Mouse (Mus musculus) liver, embryonic 13.5 days (tissue): ENCODE data around the gene Pask. TPM values are rescaled to one million over a fixed set of nuclear protein-coding genes. Genes with fewer than 3 reads are reported as not detected.
A peak's percentile ranks its signal among the peaks of the same experiment; 100 is the strongest.

Source experiments
- ATAC-seq: fragments of 200-750 bp; cut with Nextera tagmentation; 2 replicates; pipeline ENCODE4 v1.8.0; 2017; ENCODE audit warnings: low read depth, mild to moderate bottlenecking, moderate number of reproducible peaks, moderate library complexity
- DNase-seq: peaks from one replicate; pipeline ENCODE4 v3.0.0; 2022
- H3K27ac ChIP-seq: fragments of 300-500 bp; sonication (generic); 2 replicates; pipeline ENCODE4 v1.5.1; 2015; ENCODE audit warnings: moderate library complexity, mild to moderate bottlenecking, inconsistent platforms
- H3K27me3 ChIP-seq: fragments of 300-500 bp; sonication (generic); 2 replicates; pipeline ENCODE4 v1.6.1; 2015; ENCODE audit warnings: mild to moderate bottlenecking, inconsistent platforms
- H3K36me3 ChIP-seq: fragments of 300-500 bp; sonication (generic); 2 replicates; pipeline ENCODE4 v1.6.1; 2015; ENCODE audit warnings: mild to moderate bottlenecking, inconsistent platforms
- H3K4me1 ChIP-seq: fragments of 300-500 bp; sonication (generic); replicated peaks from 2 replicates; pipeline ENCODE4 v1.6.1; 2015; ENCODE audit warnings: inconsistent platforms
- H3K4me2 ChIP-seq: fragments of 300-500 bp; sonication (generic); 2 replicates; pipeline ENCODE4 v1.6.1; 2015; ENCODE audit warnings: inconsistent platforms, mild to moderate bottlenecking, moderate library complexity
- H3K4me3 ChIP-seq: fragments of 300-500 bp; sonication (generic); replicated peaks from 2 replicates; pipeline ENCODE4 v1.5.1; 2015; ENCODE audit warnings: mild to moderate bottlenecking, inconsistent platforms
- H3K9ac ChIP-seq: fragments of 300-500 bp; sonication (generic); 2 replicates; pipeline ENCODE4 v1.6.1; 2015; ENCODE audit warnings: mild to moderate bottlenecking, inconsistent platforms
- H3K9me3 ChIP-seq: fragments of 300-500 bp; sonication (generic); replicated peaks from 2 replicates; pipeline ENCODE4 v1.6.1; 2016; ENCODE audit warnings: inconsistent platforms
- WGBS: fragments of 180-500 bp; shearing (Covaris S2); methylation state at CpG from one replicate; pipeline ENCODE4 v1.1.7; 2015; ENCODE audit not compliant: insufficient replicate concordance; 5-methylcytosine and 5-hydroxymethylcytosine counted together
- polyA plus RNA-seq: library from polyadenylated mRNA; unstranded; fragments of >200 nt; fragmentation: Nextera tagmentation; extraction: Ambion mirVana; gene quantifications from 2 replicates; pipeline ENCODE4 v1.2.1, GENCODE M21; 2015

Pask gene
- polyA plus RNA-seq: 6.2 and 6.6 TPM in 2 replicates

- peak; percentile 93 for DNase-seq
- H3K27ac ChIP-seq: peak within 1 kb of the TSS; percentile 87
- under 1% methylated on average over 63 of the region's 63 CpGs for WGBS
- no peaks in the 10 kb centered on the region for H3K9me3 ChIP-seq
- peaks cover 38% of the 10 kb centered on the region for H3K4me1 ChIP-seq
- H3K36me3 ChIP-seq: peaks cover 26% of the 10 kb centered on the region
- H3K9ac ChIP-seq: peak within 1 kb of the TSS; percentile 92
- H3K4me3 ChIP-seq: peak within 1 kb of the TSS; percentile 97
- H3K4me2 ChIP-seq: peak within 1 kb of the TSS; percentile 90
- peak; percentile 90 for ATAC-seq
- H3K27me3 ChIP-seq: no peaks in the 10 kb centered on the region
Observed at GRCm38 (mm10) chr1:93342648-93343503, at the start of gene Pask, which contains the start of gene Ppp1r7. TSS of gene Pask (minus strand) at chr1:93343482. TSS of gene Ppp1r7 (plus strand) at chr1:93342854.

GRCm38 (mm10) chr1:93388906-93389305 is 45.6 kb upstream of the Pask start:
- H3K27ac ChIP-seq: no peak overlapping the region
- H3K4me2 ChIP-seq: no peak overlapping the region
- ATAC-seq (no peak), DNase-seq (no peak)
- no peaks in the 10 kb centered on the region for H3K36me3 ChIP-seq
- H3K4me3 ChIP-seq: no peak overlapping the region
- WGBS: 82% methylated on average over 2 of the region's 2 CpGs
- H3K4me1 ChIP-seq: no peaks in the 10 kb centered on the region
- no peaks in the 10 kb centered on the region for H3K9me3 ChIP-seq
- H3K9ac ChIP-seq: no peak overlapping the region
- no peaks in the 10 kb centered on the region for H3K27me3 ChIP-seq

- Histone ChIP-seq H3K4me1 (no peaks in the 10 kb centered on the region), H3K27ac (no peak overlapping the region), H3K27me3 (no peaks in the 10 kb centered on the region), H3K9ac (no peak overlapping the region), H3K4me3 (no peak overlapping the region), H3K4me2 (no peak overlapping the region), H3K9me3 (no peaks in the 10 kb centered on the region), H3K36me3 (no peaks in the 10 kb centered on the region)
- ATAC-seq (no peak), DNase-seq (no peak)
- 38% methylated on average over 2 of the region's 2 CpGs for WGBS
Observed at GRCm38 (mm10) chr1:93387198-93387597, 43.9 kb upstream of the Pask start.

GRCm38 (mm10) chr1:93379117-93379516 is 35.8 kb upstream of the Pask start:
- H3K4me2 ChIP-seq: no peak overlapping the region
- H3K9me3 ChIP-seq: no peaks in the 10 kb centered on the region
- peaks cover 11% of the 10 kb centered on the region; the same call in 1 of the 2 replicates for H3K4me1 ChIP-seq
- H3K27ac ChIP-seq: no peak overlapping the region
- no peaks in the 10 kb centered on the region for H3K27me3 ChIP-seq
- no peaks in the 10 kb centered on the region for H3K36me3 ChIP-seq
- ATAC-seq (no peak), DNase-seq (no peak)
- WGBS: 61% methylated on average over 5 of the region's 5 CpGs
- H3K9ac ChIP-seq: no peak overlapping the region
- H3K4me3 ChIP-seq: no peak overlapping the region

GRCm38 (mm10) chr1:93377307-93377706 is 34.0 kb upstream of the Pask start:
- 0 out of 2 replicates have a peak, but pooled peaks have one; percentile 15 for ATAC-seq
- Histone ChIP-seq H3K9ac (no peak overlapping the region), H3K36me3 (no peaks in the 10 kb centered on the region), H3K27me3 (no peaks in the 10 kb centered on the region), H3K27ac (no peak overlapping the region), H3K4me1 (peaks cover 11% of the 10 kb centered on the region; the same call in 1 of the 2 replicates), H3K4me3 (no peak overlapping the region), H3K9me3 (no peaks in the 10 kb centered on the region), H3K4me2 (no peak overlapping the region)
- 14% methylated on average over 5 of the region's 5 CpGs for WGBS
- no peak for DNase-seq

- no peak within 1 kb of the TSS for H3K9ac ChIP-seq
- no peaks in the 10 kb centered on the region for H3K9me3 ChIP-seq
- H3K27me3 ChIP-seq: no peaks in the 10 kb centered on the region
- peaks cover 11% of the 10 kb centered on the region; the same call in 1 of the 2 replicates for H3K4me1 ChIP-seq
- DNase-seq (no peak), ATAC-seq (0 out of 2 replicates have a peak, but pooled peaks have one; percentile 10)
- H3K27ac ChIP-seq: no peak within 1 kb of the TSS
- no peak within 1 kb of the TSS for H3K4me3 ChIP-seq
- H3K4me2 ChIP-seq: no peak within 1 kb of the TSS
- 65% methylated on average over 4 of the region's 4 CpGs for WGBS
- H3K36me3 ChIP-seq: no peaks in the 10 kb centered on the region
Observed at GRCm38 (mm10) chr1:93373665-93374064, 30.4 kb upstream of the Pask start, which contains the start of gene Ano7. TSS of gene Ano7 (plus strand) at chr1:93373930.

- no peak overlapping the region for H3K27ac ChIP-seq
- peaks cover 59% of the 10 kb centered on the region for H3K36me3 ChIP-seq
- H3K4me2 ChIP-seq: no peak overlapping the region
- H3K27me3 ChIP-seq: no peaks in the 10 kb centered on the region
- ATAC-seq: no peak
- H3K9ac ChIP-seq: no peak overlapping the region
- no peaks in the 10 kb centered on the region for H3K9me3 ChIP-seq
- no peak for DNase-seq
- 0 out of 2 replicates have a peak, but pooled peaks cover 4% of the 10 kb centered on the region for H3K4me1 ChIP-seq
- H3K4me3 ChIP-seq: no peak overlapping the region
- WGBS: 68% methylated on average over 6 of the region's 6 CpGs
Observed at GRCm38 (mm10) chr1:93365641-93366040, 22.4 kb upstream of the Pask start.

GRCm38 (mm10) chr1:93362661-93363060 is 19.4 kb upstream of the Pask start:
- no peaks in the 10 kb centered on the region for H3K27me3 ChIP-seq
- H3K4me2 ChIP-seq: no peak overlapping the region
- no peaks in the 10 kb centered on the region for H3K9me3 ChIP-seq
- ATAC-seq (no peak), DNase-seq (no peak)
- WGBS: 69% methylated on average over 4 of the region's 4 CpGs
- no peak overlapping the region for H3K9ac ChIP-seq
- no peak overlapping the region for H3K4me3 ChIP-seq
- H3K36me3 ChIP-seq: peaks cover 87% of the 10 kb centered on the region
- 0 out of 2 replicates have a peak, but pooled peaks cover 4% of the 10 kb centered on the region for H3K4me1 ChIP-seq
- H3K27ac ChIP-seq: no peak overlapping the region

GRCm38 (mm10) chr1:93352724-93353123 is 9.4 kb upstream of the Pask start:
- H3K9ac ChIP-seq: no peak overlapping the region
- ATAC-seq: no peak
- no peak overlapping the region for H3K4me3 ChIP-seq
- no peak overlapping the region for H3K4me2 ChIP-seq
- peaks cover 96% of the 10 kb centered on the region for H3K36me3 ChIP-seq
- no peak for DNase-seq
- no peaks in the 10 kb centered on the region for H3K27me3 ChIP-seq
- WGBS: 81% methylated on average over 2 of the region's 2 CpGs
- no peaks in the 10 kb centered on the region for H3K9me3 ChIP-seq
- no peak overlapping the region for H3K27ac ChIP-seq
- H3K4me1 ChIP-seq: no peaks in the 10 kb centered on the region

- Histone ChIP-seq H3K9me3 (no peaks in the 10 kb centered on the region), H3K36me3 (peaks cover 89% of the 10 kb centered on the region), H3K4me1 (peaks cover 8% of the 10 kb centered on the region), H3K9ac (no peak overlapping the region), H3K4me2 (no peak overlapping the region), H3K4me3 (no peak overlapping the region), H3K27ac (no peak overlapping the region), H3K27me3 (no peaks in the 10 kb centered on the region)
- ATAC-seq (no peak), DNase-seq (no peak)
- WGBS: 85% methylated on average over 4 of the region's 4 CpGs
Observed at GRCm38 (mm10) chr1:93349701-93350100, 6.4 kb upstream of the Pask start.

- no peaks in the 10 kb centered on the region for H3K27me3 ChIP-seq
- ATAC-seq: no peak
- no peak overlapping the region for H3K27ac ChIP-seq
- no peak for DNase-seq
- no peak overlapping the region for H3K4me2 ChIP-seq
- no peak overlapping the region for H3K4me3 ChIP-seq
- H3K9ac ChIP-seq: no peak overlapping the region
- H3K4me1 ChIP-seq: peaks cover 15% of the 10 kb centered on the region
- H3K9me3 ChIP-seq: no peaks in the 10 kb centered on the region
- WGBS: 84% methylated on average over 5 of the region's 5 CpGs
- peaks cover 64% of the 10 kb centered on the region for H3K36me3 ChIP-seq
Observed at GRCm38 (mm10) chr1:93347176-93347575, 3.9 kb upstream of the Pask start.
